Mouse (Mus musculus) liver, embryonic 14.5 days (tissue): ENCODE data around the gene Bud13.

ENCODE experiments used
- CTCF ChIP-seq: IDR thresholded peaks from 2 replicates; pipeline ENCODE4 v1.5.1; 2016; ENCODE audit warnings: antibody characterized with exemption, low read depth, control low read depth
- EP300 ChIP-seq: IDR thresholded peaks from 2 replicates; pipeline ENCODE4 v1.6.1; 2016; ENCODE audit warnings: antibody characterized with exemption, low read depth

GRCm38 (mm10) chr9:46314507-46314906, 31.7 kb downstream of the Bud13 start:
- TF ChIP-seq CTCF (peak; percentile 98), EP300 (no peak)
